Mouse (Mus musculus) ES-Bruce4 (cell line): ENCODE data around the gene Rassf10. TPM values are rescaled to one million over a fixed set of nuclear protein-coding genes. Genes with fewer than 3 reads are reported as not detected.
A peak's percentile ranks its signal among the peaks of the same experiment; 100 is the strongest.

Experiments used
- H3K27ac ChIP-seq: 2 replicates; pipeline ENCODE4 v1.5.1; 2012; ENCODE audit warnings: low read length, inconsistent platforms; ENCODE audit not compliant: insufficient read depth
- H3K27me3 ChIP-seq: 2 replicates; pipeline ENCODE4 v1.6.1; 2012; ENCODE audit warnings: mild to moderate bottlenecking, low read length, inconsistent platforms; ENCODE audit not compliant: control insufficient read depth, poor library complexity, insufficient read depth, severe bottlenecking
- H3K36me3 ChIP-seq: 2 replicates; pipeline ENCODE4 v1.6.1; 2012; ENCODE audit warnings: inconsistent platforms, mild to moderate bottlenecking, low read length, moderate library complexity; ENCODE audit not compliant: control insufficient read depth, poor library complexity, insufficient read depth, severe bottlenecking
- H3K4me1 ChIP-seq: one replicate; pipeline ENCODE4 v1.8.1; 2011; ENCODE audit warnings: low read length; ENCODE audit not compliant: control insufficient read depth, insufficient read depth
- H3K4me3 ChIP-seq: 2 replicates; pipeline ENCODE4 v1.5.1; 2011; ENCODE audit warnings: low read depth, mild to moderate bottlenecking, low read length
- H3K9ac ChIP-seq: 2 replicates; pipeline ENCODE4 v1.6.1; 2012; ENCODE audit warnings: low read depth, mild to moderate bottlenecking, inconsistent platforms; ENCODE audit not compliant: poor library complexity, severe bottlenecking
- H3K9me3 ChIP-seq: replicated peaks from 2 replicates; pipeline ENCODE4 v1.6.1; 2012; ENCODE audit warnings: mild to moderate bottlenecking, low read length, inconsistent platforms; ENCODE audit not compliant: control insufficient read depth, poor library complexity, insufficient read depth, severe bottlenecking
- CTCF ChIP-seq: IDR thresholded peaks from one replicate; pipeline ENCODE4 v1.8.1; 2011; ENCODE audit warnings: low read depth, low read length
- EP300 ChIP-seq: IDR thresholded peaks from 2 replicates; pipeline ENCODE4 v1.6.1; 2011; ENCODE audit warnings: low read depth, low read length; ENCODE audit not compliant: insufficient read depth
- POLR2A ChIP-seq: IDR thresholded peaks from one replicate; pipeline ENCODE4 v1.8.1; 2011; ENCODE audit warnings: low read length; ENCODE audit not compliant: insufficient read depth
- polyA plus RNA-seq: library from polyadenylated mRNA; stranded (reverse); fragments of >200 nt; gene quantifications from 2 replicates; pipeline ENCODE4 v1.2.4, GENCODE M21; 2011; ENCODE audit warnings: low read depth; ENCODE audit not compliant: missing spikeins, insufficient read depth, insufficient read length

The Rassf10 gene
- polyA plus RNA-seq, 1 experiment: 0.91 TPM

GRCm38 (mm10) chr7:112937089-112937488 is 16.7 kb upstream of the Rassf10 start:
- H3K4me3 ChIP-seq: no peak overlapping the region
- no peak overlapping the region for H3K9ac ChIP-seq
- no peaks in the 10 kb centered on the region for H3K4me1 ChIP-seq
- H3K27ac ChIP-seq: no peak overlapping the region
- H3K36me3 ChIP-seq: no peaks in the 10 kb centered on the region
- TF ChIP-seq EP300: no peak
- TF ChIP-seq POLR2A: no peak
- no peak for TF ChIP-seq CTCF
- no peaks in the 10 kb centered on the region for H3K9me3 ChIP-seq
- no peaks in the 10 kb centered on the region for H3K27me3 ChIP-seq

- H3K9ac ChIP-seq: no peak overlapping the region
- TF ChIP-seq POLR2A: no peak
- TF ChIP-seq CTCF: no peak
- no peak for TF ChIP-seq EP300
Observed at GRCm38 (mm10) chr7:112938959-112939358, 14.8 kb upstream of the Rassf10 start.

GRCm38 (mm10) chr7:112942567-112942966 is 11.2 kb upstream of the Rassf10 start:
- TF ChIP-seq POLR2A: no peak
- no peak for TF ChIP-seq EP300
- TF ChIP-seq CTCF: no peak
- Histone ChIP-seq H3K36me3 (no peaks in the 10 kb centered on the region), H3K4me1 (no peaks in the 10 kb centered on the region), H3K9ac (no peak overlapping the region), H3K27me3 (no peaks in the 10 kb centered on the region; the same call in 1 of the 2 replicates), H3K4me3 (no peak overlapping the region), H3K27ac (no peak overlapping the region), H3K9me3 (no peaks in the 10 kb centered on the region)

More at GRCm38 (mm10) chr7:112938959-112939358, 14.8 kb upstream of the Rassf10 start:
- Histone ChIP-seq H3K27me3 (no peaks in the 10 kb centered on the region), H3K4me3 (no peak overlapping the region), H3K9me3 (no peaks in the 10 kb centered on the region), H3K27ac (no peak overlapping the region), H3K4me1 (no peaks in the 10 kb centered on the region), H3K36me3 (no peaks in the 10 kb centered on the region)

- H3K9me3 ChIP-seq: no peaks in the 10 kb centered on the region
- no peaks in the 10 kb centered on the region; the same call in 1 of the 2 replicates for H3K27me3 ChIP-seq
- no peak overlapping the region for H3K4me3 ChIP-seq
- H3K4me1 ChIP-seq: no peaks in the 10 kb centered on the region
- no peak overlapping the region for H3K27ac ChIP-seq
- TF ChIP-seq POLR2A: no peak
- TF ChIP-seq EP300: no peak
- TF ChIP-seq CTCF: no peak
- H3K36me3 ChIP-seq: no peaks in the 10 kb centered on the region
- no peak overlapping the region for H3K9ac ChIP-seq
Observed at GRCm38 (mm10) chr7:112943056-112943455, 10.7 kb upstream of the Rassf10 start.

GRCm38 (mm10) chr7:112946706-112947105 is 7.1 kb upstream of the Rassf10 start:
- no peaks in the 10 kb centered on the region; the same call in 1 of the 2 replicates for H3K27me3 ChIP-seq
- H3K4me1 ChIP-seq: no peaks in the 10 kb centered on the region
- H3K4me3 ChIP-seq: no peak overlapping the region
- no peak overlapping the region for H3K9ac ChIP-seq
- H3K27ac ChIP-seq: no peak overlapping the region
- no peaks in the 10 kb centered on the region for H3K9me3 ChIP-seq
- no peaks in the 10 kb centered on the region for H3K36me3 ChIP-seq
- TF ChIP-seq CTCF (no peak), EP300 (no peak), POLR2A (no peak)

DNA sequence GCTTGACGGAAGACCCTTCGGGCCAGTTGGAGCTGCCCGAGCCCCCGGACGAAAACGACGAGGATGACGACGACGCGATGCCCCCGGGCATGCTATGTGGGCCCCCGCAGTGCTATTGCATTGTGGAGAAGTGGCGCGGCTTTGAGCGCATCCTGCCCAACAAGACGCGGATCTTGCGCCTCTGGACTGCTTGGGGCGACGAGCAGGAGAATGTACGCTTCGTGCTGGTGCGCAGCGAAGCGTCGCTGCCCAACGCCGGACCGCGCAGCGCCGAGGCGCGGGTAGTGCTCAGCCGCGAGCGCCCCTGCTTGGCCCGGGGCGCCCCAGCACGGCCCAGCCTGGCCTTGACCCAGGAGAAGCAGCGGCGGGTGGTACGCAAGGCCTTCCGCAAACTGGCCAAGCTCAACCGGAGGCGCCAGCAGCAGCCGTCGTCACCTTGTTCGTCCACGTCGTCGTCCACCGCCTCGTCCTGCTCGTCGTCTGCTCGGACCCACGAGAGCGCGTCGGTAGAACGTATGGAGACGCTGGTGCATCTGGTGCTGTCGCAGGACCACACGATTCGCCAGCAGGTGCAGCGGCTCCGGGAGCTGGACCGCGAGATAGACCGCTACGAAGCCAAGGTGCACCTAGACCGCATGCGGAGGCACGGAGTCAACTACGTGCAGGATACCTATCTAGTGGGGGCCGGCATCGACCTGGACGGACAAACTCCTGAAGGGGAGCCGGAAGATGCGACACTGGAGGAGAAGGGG is 765 bp downstream of the Rassf10 start:
- Histone ChIP-seq H3K27ac (no peak overlapping the region), H3K27me3 (peaks cover 3% of the 10 kb centered on the region; the same call in 1 of the 2 replicates)

More for the DNA sequence above, 765 bp downstream of the Rassf10 start:
- Histone ChIP-seq H3K9ac (peak overlapping the region; percentile 47), H3K4me3 (peak overlapping the region; percentile 69), H3K36me3 (no peaks in the 10 kb centered on the region), H3K9me3 (no peaks in the 10 kb centered on the region), H3K4me1 (no peaks in the 10 kb centered on the region)
- TF ChIP-seq EP300: no peak
- TF ChIP-seq CTCF: no peak
- TF ChIP-seq POLR2A: no peak
